Mouse (Mus musculus) heart, embryonic 13.5 days (tissue): ENCODE data around the gene Socs7. TPM values are rescaled to one million over a fixed set of nuclear protein-coding genes. Genes with fewer than 3 reads are reported as not detected.

Source experiments
- ATAC-seq: fragments of 200-750 bp; cut with Nextera tagmentation; 2 replicates; pipeline ENCODE4 v1.8.0; 2017; ENCODE audit warnings: moderate TSS enrichment; ENCODE audit not compliant: insufficient number of reproducible peaks, low FRiP score, low TSS enrichment; ENCODE audit errors: extremely low read depth
- H3K27ac ChIP-seq: fragments of 300-500 bp; sonication (generic); replicated peaks from 2 replicates; pipeline ENCODE4 v1.5.1; 2015; ENCODE audit warnings: moderate library complexity, mild to moderate bottlenecking, inconsistent platforms
- H3K27me3 ChIP-seq: fragments of 300-500 bp; sonication (generic); replicated peaks from 2 replicates; pipeline ENCODE4 v1.6.1; 2015; ENCODE audit warnings: mild to moderate bottlenecking, inconsistent platforms
- H3K36me3 ChIP-seq: fragments of 300-500 bp; sonication (generic); 2 replicates; pipeline ENCODE4 v1.6.1; 2015; ENCODE audit warnings: mild to moderate bottlenecking, inconsistent platforms
- H3K4me1 ChIP-seq: fragments of 300-500 bp; sonication (generic); 2 replicates; pipeline ENCODE4 v1.6.1; 2015; ENCODE audit warnings: inconsistent platforms
- H3K4me2 ChIP-seq: fragments of 300-500 bp; sonication (generic); 2 replicates; pipeline ENCODE4 v1.6.1; 2015; ENCODE audit warnings: inconsistent platforms, mild to moderate bottlenecking, moderate library complexity
- H3K4me3 ChIP-seq: fragments of 300-500 bp; sonication (generic); 2 replicates; pipeline ENCODE4 v1.5.1; 2015; ENCODE audit warnings: moderate library complexity, mild to moderate bottlenecking, inconsistent platforms
- H3K9ac ChIP-seq: fragments of 300-500 bp; sonication (generic); 2 replicates; pipeline ENCODE4 v1.6.1; 2015; ENCODE audit warnings: inconsistent platforms, mild to moderate bottlenecking, moderate library complexity
- H3K9me3 ChIP-seq: fragments of 300-500 bp; sonication (generic); 2 replicates; pipeline ENCODE4 v1.6.1; 2016; ENCODE audit warnings: inconsistent platforms
- WGBS: fragments of 180-500 bp; shearing (Covaris S2); methylation state at CpG from one replicate; pipeline ENCODE4 v1.1.7; 2015; ENCODE audit warnings: mixed read lengths; 5-methylcytosine and 5-hydroxymethylcytosine counted together
- polyA plus RNA-seq: library from polyadenylated mRNA; unstranded; fragments of >200 nt; fragmentation: Nextera tagmentation; extraction: Ambion mirVana; gene quantifications from 2 replicates; pipeline ENCODE4 v1.2.1, GENCODE M21; 2015

Socs7 gene
- polyA plus RNA-seq, 1 experiment from 2014 or later: 3.4 TPM

DNA sequence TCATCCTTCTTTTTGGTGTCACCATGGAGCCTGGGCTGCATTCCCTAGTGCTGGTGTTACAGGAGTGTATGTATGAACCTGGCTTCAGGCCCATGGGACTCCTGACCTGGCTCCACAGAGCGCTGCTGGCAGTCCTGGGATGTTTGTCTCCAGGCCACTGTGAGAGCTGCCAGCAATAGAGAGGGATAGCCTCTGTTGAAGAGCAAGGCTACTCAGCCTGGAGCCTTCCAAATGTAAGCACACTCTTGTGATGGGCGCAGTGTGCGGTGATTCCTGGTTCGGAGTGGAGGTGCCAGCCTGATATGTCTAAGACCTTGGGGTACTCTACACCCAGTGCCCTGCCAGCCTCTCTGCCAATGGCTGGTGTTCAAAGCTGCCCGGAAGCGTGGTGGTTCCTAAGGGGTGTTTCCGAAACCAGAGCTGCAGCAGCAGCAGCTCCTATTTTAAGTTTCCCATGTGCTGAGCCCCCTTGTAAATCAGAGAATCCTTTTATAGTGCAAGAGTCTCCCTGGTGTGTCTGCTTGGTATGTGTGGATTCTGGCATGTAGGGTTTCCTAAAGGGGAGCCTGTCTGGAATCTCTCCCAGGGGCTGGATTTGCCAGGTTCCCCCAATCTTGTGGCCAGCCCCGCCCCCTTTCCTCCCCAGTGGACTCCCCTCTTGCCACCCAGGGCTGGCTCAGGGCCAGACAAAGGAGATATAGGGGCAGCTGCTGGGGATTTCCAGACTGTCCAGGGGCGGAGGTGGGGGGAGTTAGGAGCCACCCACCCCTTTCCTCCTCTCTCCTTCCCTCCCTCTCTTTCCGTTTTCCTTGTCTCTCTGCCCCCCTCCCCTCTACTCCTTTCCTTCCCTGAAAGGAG, 44.0 kb downstream of the Socs7 start:
- 39% methylated on average over 10 of the region's 10 CpGs for WGBS
- Histone ChIP-seq H3K36me3 (no peaks in the 10 kb centered on the region), H3K27ac (peak overlapping the region; percentile 85), H3K4me3 (0 out of 2 replicates have a peak overlapping the region, but pooled peaks have one; percentile 2), H3K9me3 (no peaks in the 10 kb centered on the region), H3K27me3 (no peaks in the 10 kb centered on the region), H3K9ac (peak overlapping the region; percentile 83), H3K4me2 (peak overlapping the region; percentile 99), H3K4me1 (peaks cover 62% of the 10 kb centered on the region)
- ATAC-seq: peak; percentile 29; the same call in 1 of the 2 replicates

DNA sequence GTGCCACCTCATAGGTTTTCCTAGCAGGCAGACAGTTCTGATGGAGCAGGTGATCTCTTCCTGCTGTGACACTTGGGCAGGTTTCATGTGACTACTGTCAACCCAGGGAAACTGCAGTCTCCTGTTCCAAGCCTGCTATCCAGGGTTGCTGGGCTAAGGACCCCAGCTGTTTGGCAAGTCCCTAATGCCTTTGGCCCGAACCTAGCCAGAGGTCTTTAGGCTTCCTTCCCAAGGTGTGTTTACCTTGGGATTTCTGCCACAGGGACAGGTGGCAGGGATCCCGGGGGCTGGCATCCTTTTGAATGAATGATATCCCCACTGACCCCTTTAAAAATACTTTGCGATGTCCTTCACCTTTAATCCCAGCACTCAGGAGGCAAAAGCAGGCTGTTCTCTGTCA, 45.1 kb downstream of the Socs7 start:
- H3K4me1 ChIP-seq: peaks cover 60% of the 10 kb centered on the region
- no peak for ATAC-seq

DNA sequence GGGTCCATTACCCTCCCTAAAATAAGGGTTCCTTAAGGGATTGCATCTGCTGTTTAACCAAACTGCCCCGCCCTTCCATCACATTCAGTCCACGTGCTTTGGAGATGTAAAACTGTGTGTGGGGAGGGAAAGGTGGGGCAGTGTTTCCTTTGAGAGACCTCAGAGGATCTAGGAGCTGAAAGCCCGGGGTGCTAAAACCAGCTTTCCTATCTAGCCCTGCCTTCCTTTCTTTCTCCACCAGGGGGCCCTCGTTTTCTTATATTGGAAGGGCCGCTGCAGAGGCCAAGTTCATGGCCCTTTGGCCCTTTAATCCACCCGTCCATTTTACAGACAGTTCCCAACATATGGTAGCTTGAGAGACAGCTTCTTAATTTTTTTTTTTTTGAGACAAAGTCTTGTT, 45.8 kb downstream of the Socs7 start:
- Histone ChIP-seq H3K4me1 (peaks cover 61% of the 10 kb centered on the region), H3K27ac (no peak overlapping the region), H3K9ac (0 out of 2 replicates have a peak overlapping the region, but pooled peaks have one; percentile 48), H3K27me3 (no peaks in the 10 kb centered on the region), H3K9me3 (no peaks in the 10 kb centered on the region), H3K36me3 (no peaks in the 10 kb centered on the region), H3K4me3 (no peak overlapping the region), H3K4me2 (no peak overlapping the region)
- 2% methylated on average over 6 of the region's 6 CpGs for WGBS
- ATAC-seq: no peak

More for the DNA sequence above, 45.1 kb downstream of the Socs7 start:
- WGBS: 70% methylated on average over 3 of the region's 3 CpGs
- Histone ChIP-seq H3K36me3 (no peaks in the 10 kb centered on the region), H3K9me3 (no peaks in the 10 kb centered on the region), H3K4me3 (no peak overlapping the region), H3K27me3 (no peaks in the 10 kb centered on the region), H3K9ac (peak overlapping the region; percentile 48), H3K4me2 (0 out of 2 replicates have a peak overlapping the region, but pooled peaks have one; percentile 99), H3K27ac (peak overlapping the region; percentile 85; the same call in 1 of the 2 replicates)

DNA sequence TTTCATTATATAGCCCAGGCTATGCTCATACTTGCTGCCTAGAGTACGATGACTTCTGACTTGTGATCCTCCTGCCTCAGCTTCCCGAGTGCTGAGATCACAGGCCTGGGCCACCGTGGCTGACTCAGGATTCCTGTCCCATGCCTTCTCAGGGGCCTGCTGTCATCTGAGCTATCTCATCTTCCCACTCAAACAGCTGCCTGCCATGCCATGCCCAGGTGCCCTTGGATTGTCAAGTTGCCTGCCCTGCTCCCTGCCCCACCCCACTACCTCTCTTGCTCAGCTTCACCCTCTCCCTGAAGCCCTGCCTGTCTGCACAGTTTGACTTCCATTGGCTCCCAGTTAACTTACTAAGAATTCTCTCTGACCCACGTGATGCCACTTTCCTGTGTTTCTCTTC, 48.6 kb downstream of the Socs7 start:
- no peak for ATAC-seq
- no peak overlapping the region for H3K9ac ChIP-seq
- peaks cover 39% of the 10 kb centered on the region for H3K4me1 ChIP-seq
- H3K27me3 ChIP-seq: no peaks in the 10 kb centered on the region
- no peak overlapping the region for H3K27ac ChIP-seq
- WGBS: 72% methylated on average over 4 of the region's 4 CpGs
- H3K9me3 ChIP-seq: no peaks in the 10 kb centered on the region
- H3K4me2 ChIP-seq: no peak overlapping the region
- no peaks in the 10 kb centered on the region for H3K36me3 ChIP-seq
- no peak overlapping the region for H3K4me3 ChIP-seq

DNA sequence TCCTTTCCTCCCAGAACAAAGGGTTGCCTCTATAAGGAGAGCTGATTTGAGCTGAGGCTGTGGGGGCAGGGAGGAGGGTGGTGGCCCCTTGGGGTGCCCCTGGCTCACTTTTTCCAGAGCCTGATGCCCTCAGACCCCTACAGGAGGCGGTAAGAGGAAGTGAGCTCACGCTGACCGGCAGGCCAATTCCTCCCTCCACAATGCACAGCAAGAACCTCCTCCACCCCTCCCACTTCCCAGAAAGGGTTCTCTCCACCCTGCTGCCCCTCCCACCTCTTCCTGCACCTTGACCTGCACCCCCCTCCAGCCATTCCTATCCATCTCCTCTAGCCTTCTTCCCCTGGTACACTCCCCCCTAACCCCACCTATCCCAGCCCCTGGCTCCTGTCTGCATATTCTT, 49.8 kb downstream of the Socs7 start:
- Histone ChIP-seq H3K4me3 (no peak overlapping the region), H3K27ac (peak overlapping the region; percentile 86), H3K9me3 (no peaks in the 10 kb centered on the region), H3K9ac (peak overlapping the region; percentile 33; the same call in 1 of the 2 replicates), H3K36me3 (no peaks in the 10 kb centered on the region), H3K4me2 (0 out of 2 replicates have a peak overlapping the region, but pooled peaks have one; percentile 12), H3K4me1 (peaks cover 39% of the 10 kb centered on the region), H3K27me3 (no peaks in the 10 kb centered on the region)
- ATAC-seq: no peak
- 20% methylated on average over 3 of the region's 3 CpGs for WGBS

DNA sequence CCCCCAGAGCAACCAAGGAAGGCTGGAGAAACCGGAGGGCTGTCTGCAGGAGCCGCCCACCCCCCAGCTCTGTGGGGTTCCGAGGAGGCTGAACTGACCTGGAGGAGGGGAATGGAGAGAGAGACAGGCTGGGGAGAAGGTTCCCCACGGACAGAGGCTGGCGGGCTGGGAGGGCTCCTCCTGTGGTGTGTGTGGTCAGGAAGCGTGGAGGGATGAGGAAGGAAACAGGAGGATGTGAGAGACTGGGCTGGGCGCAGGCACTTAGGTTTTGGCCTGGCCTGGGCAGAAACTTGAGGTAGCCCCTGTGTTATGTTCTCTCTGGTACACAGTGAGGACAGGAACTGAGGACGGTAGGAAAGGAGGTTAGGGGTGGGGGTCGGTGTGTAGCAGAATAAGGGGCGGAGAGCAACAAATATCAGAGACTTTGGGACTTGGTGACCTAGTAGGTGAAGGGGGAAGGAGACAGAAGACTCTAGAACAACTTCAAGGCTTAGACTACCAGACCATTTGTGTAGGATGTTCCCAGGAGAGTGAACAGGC, 50.5 kb downstream of the Socs7 start:
- no peaks in the 10 kb centered on the region for H3K36me3 ChIP-seq
- no peak overlapping the region for H3K4me3 ChIP-seq
- no peaks in the 10 kb centered on the region for H3K27me3 ChIP-seq
- WGBS: 42% methylated on average over 10 of the region's 10 CpGs
- H3K4me2 ChIP-seq: peak overlapping the region; percentile 12; the same call in 1 of the 2 replicates
- peaks cover 39% of the 10 kb centered on the region for H3K4me1 ChIP-seq
- H3K9me3 ChIP-seq: no peaks in the 10 kb centered on the region
- H3K9ac ChIP-seq: peak overlapping the region; percentile 25; the same call in 1 of the 2 replicates
- H3K27ac ChIP-seq: peak overlapping the region; percentile 86
- no peak for ATAC-seq

DNA sequence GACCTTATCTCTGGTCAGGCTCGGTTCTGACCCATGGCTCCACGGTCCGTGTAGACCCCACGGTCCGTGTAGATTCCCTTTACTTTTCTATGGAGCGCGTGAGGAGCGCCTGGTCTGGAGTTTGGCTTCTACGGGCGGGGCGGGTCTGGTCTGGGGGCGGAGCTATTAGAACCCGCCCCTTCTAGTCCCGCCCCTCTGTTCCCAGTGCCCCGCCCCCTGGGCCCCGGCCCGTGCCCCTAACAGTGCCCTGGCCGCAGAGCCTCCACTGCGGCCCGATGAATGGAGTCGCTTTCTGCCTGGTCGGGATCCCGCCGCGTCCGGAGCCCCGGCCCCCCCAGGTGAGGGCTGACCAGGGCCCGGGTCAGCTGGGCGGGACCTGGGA, 53.0 kb downstream of the Socs7 start, which contains the start of gene Arhgap23:
Arhgap23 (plus strand) TSS at position 204 of the 382 bp plus-strand sequence.
- Histone ChIP-seq H3K27ac (peak within 1 kb of the TSS; percentile 80), H3K9me3 (no peaks in the 10 kb centered on the region), H3K27me3 (no peaks in the 10 kb centered on the region), H3K36me3 (peaks cover 4% of the 10 kb centered on the region; the same call in 1 of the 2 replicates), H3K4me3 (peak within 1 kb of the TSS; percentile 97), H3K4me1 (peaks cover 58% of the 10 kb centered on the region), H3K4me2 (peak within 1 kb of the TSS; percentile 82), H3K9ac (peak within 1 kb of the TSS; percentile 96)
- peak; percentile 75; the same call in 1 of the 2 replicates for ATAC-seq
- 0% methylated on average over 29 of the region's 29 CpGs for WGBS

DNA sequence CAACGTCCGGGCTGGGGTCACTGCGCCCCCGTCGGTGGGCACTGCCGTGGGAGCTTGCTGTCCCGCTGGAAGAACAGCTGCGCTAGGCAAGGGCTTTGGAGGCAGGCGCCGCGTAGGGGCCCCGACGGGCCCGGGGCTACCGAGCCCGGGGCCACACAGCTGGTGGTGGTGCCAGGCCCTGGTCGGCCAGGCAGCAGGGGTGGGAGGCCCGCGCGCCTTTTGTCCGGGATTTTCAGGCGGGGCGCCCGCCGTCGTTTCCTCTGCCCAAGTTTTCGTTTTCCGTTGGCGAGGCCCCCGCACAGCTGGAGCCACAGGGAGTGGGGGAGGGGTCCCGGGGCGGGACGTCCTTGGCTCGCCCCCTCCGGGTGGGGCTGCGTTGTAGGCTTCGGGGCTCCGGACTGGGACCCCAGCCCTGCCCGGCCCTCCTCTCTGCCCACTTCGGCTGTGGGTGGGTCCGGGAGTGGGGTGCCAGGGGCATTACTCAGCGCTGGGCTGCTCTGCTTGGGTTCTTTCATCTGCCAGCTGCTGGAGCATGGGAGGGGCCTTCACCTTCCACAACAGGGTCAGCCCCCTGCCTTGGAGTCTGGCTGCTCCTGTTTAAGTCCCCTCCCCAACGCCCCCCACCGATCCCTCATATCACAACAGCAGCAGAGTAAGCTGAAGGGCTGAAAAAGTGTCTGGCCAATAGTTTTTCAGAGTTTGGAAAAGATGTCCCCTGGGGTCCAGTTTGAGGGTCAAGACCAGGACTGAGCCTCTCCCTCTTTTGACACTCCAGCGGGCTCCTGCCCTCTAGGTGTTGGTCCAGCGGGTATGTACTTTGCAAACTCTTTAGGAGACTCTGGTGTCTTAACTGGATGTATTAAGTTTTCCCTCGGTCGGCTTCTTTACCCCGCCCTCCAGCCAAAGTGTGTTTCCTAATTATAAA, 53.6 kb downstream of the Socs7 start:
- Histone ChIP-seq H3K4me1 (peaks cover 60% of the 10 kb centered on the region), H3K4me2 (peak overlapping the region; percentile 82), H3K9ac (peak overlapping the region; percentile 96), H3K27ac (peak overlapping the region; percentile 80), H3K36me3 (peaks cover 4% of the 10 kb centered on the region; the same call in 1 of the 2 replicates), H3K4me3 (peak overlapping the region; percentile 97), H3K9me3 (no peaks in the 10 kb centered on the region), H3K27me3 (no peaks in the 10 kb centered on the region)
- 2% methylated on average over 48 of the region's 49 CpGs for WGBS
- ATAC-seq: peak; percentile 33; the same call in 1 of the 2 replicates

DNA sequence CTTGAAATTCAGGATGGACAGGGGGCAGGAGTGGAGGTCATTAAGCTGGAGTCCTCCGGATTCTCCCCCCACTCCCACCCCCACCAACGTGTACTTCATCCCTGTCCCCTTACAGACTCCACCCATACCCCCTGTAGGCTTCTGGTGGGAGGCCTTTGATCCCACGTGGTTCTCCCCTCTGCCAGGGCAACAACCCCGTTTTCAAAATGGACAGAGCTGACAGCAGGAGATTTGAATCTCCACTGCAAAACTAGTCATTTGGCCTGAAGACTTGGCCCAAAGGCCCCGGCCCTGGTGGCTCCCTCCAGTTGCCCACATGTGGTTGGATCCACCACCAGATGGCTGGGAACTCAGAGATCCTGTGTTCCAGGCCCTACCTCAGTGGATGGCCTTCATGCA, 54.3 kb downstream of the Socs7 start:
- Histone ChIP-seq H3K4me3 (peak overlapping the region; percentile 97), H3K36me3 (peaks cover 4% of the 10 kb centered on the region; the same call in 1 of the 2 replicates), H3K27ac (peak overlapping the region; percentile 80), H3K27me3 (no peaks in the 10 kb centered on the region), H3K9ac (peak overlapping the region; percentile 96), H3K9me3 (no peaks in the 10 kb centered on the region), H3K4me2 (peak overlapping the region; percentile 82), H3K4me1 (peaks cover 61% of the 10 kb centered on the region)
- no peak for ATAC-seq
- WGBS: 10% methylated on average over 5 of the region's 5 CpGs

DNA sequence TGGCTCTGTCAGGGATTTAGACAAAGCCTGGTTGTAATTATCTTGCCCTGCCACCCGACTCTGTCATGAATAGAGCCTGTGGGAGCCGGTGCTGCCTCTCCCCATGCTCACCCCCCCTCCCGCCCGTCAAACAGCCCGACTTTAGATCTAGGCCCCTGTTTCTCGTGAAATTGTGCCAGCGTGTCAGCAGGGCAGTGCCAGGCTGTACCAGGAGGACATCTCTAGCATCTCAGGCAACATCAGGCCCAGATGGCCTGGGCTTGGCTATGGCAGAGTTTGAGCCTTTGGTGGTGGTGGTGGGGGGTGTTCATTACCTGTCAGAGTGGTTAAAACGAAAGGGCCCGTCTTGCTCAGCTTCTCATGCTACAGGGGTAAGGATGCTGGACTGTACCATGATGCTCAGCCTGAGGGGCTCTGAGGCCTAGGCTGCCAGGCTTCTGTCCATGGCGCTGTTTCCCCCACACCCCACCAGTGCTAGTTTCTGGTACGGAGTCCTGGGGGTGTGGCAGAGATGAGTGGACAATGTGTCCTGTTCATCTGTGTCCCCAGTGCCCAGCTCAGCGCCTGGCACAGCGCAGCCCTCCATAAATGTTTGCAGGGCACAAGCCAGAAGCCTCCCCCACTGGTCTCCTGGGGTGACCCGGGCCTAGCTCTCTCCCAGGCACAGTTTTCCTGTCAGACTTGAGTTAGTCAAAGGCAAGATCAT, 56.6 kb downstream of the Socs7 start:
- H3K4me3 ChIP-seq: no peak overlapping the region
- H3K9me3 ChIP-seq: no peaks in the 10 kb centered on the region
- H3K27ac ChIP-seq: peak overlapping the region; percentile 58; the same call in 1 of the 2 replicates
- H3K4me1 ChIP-seq: peaks cover 73% of the 10 kb centered on the region
- H3K36me3 ChIP-seq: peaks cover 4% of the 10 kb centered on the region; the same call in 1 of the 2 replicates
- 73% methylated on average over 14 of the region's 14 CpGs for WGBS
- no peaks in the 10 kb centered on the region for H3K27me3 ChIP-seq
- no peak overlapping the region for H3K4me2 ChIP-seq
- ATAC-seq: no peak
- peak overlapping the region; percentile 59 for H3K9ac ChIP-seq
